Mouse (Mus musculus): ENCODE measurements around the gene Pid1. TPM values are rescaled to one million over a fixed set of nuclear protein-coding genes. Genes with fewer than 3 reads are reported as not detected.

The Pid1 gene
- polyA plus RNA-seq, 1 experiment from 2014 or later = 25.1 TPM

- H3K4me1 ChIP-seq (ENCODE audit: control insufficient read depth, low read depth, low read length) = no peaks in the 10 kb centered on the region
- 59% methylated on average over 2 of the region's 2 CpGs for WGBS (ENCODE audit: insufficient replicate concordance)
- no peak overlapping the region for H3K9ac ChIP-seq (ENCODE audit: low read depth, low read length)
- no peak for ATAC-seq (ENCODE audit: low read depth)
- no peaks in the 10 kb centered on the region for H3K9me3 ChIP-seq (replicated peaks; ENCODE audit: control insufficient read depth, low read length)
- H3K27me3 ChIP-seq (ENCODE audit: control insufficient read depth, insufficient read depth, low read depth, low read length) = no peaks in the 10 kb centered on the region
- H3K36me3 ChIP-seq (ENCODE audit: control insufficient read depth, insufficient read depth) = no peaks in the 10 kb centered on the region
- H3K4me3 ChIP-seq (ENCODE audit: low read depth, low read length) = no peak overlapping the region
- no peak overlapping the region for H3K4me2 ChIP-seq (ENCODE audit: low read depth, low read length)
- no peak overlapping the region for H3K27ac ChIP-seq (ENCODE audit: low read length)
Measured at GRCm38 (mm10) chr1:84102052-84102451, 261.9 kb downstream of the Pid1 start.

DNA sequence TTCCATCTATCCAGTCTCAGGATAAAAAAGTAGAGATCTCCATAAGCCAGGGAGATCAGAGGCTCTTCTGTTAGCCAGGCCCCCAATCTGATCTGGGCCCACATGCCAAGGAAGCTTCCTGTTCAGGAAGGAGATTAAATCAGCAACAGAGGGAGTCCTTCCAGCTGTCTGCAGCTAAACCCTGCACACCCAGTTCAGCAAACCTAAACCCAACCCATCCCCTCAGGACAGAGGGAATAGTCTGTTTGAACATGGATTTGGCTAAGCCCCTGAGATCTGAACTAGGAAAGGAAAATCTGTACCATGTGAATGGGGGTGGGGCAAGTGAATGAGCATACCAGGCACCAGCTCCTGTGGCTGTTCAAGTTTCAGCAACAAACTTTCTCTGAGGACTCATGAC is 266.6 kb downstream of the Pid1 start:
- Histone ChIP-seq H3K27ac (ENCODE audit: low read length) (no peak overlapping the region), H3K27me3 (ENCODE audit: control insufficient read depth, insufficient read depth, low read depth, low read length) (no peaks in the 10 kb centered on the region)
- no peak for ATAC-seq (ENCODE audit: low read depth)

DNA sequence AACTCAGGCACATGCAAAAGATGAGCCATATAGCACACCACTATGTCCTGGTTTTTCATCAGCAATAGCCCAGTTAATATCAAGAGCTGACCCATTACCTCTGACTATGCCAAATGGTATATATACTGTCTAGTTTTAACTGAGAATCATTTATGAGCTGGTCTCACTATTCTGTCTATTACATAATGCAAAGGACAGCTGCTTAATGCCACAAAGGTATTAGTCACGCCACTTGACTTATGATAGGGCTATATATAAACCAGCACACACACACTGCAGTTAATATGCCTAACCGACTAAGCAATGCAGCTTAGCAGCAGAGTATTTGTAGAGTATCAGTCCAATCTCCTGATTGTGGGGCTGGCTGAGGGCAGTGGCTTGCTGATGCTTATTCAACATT is 270.7 kb downstream of the Pid1 start:
- H3K4me2 ChIP-seq (ENCODE audit: low read depth, low read length) = no peak overlapping the region
- no peak for ATAC-seq (ENCODE audit: low read depth)
- WGBS (ENCODE audit: insufficient replicate concordance) = 50% methylated on average over 2 of the region's 2 CpGs

More for the DNA sequence above, 266.6 kb downstream of the Pid1 start:
- Histone ChIP-seq H3K9me3 (replicated peaks; ENCODE audit: control insufficient read depth, low read length) (no peaks in the 10 kb centered on the region), H3K36me3 (ENCODE audit: control insufficient read depth, insufficient read depth) (no peaks in the 10 kb centered on the region), H3K4me2 (ENCODE audit: low read depth, low read length) (no peak overlapping the region), H3K4me1 (ENCODE audit: control insufficient read depth, low read depth, low read length) (no peaks in the 10 kb centered on the region), H3K4me3 (ENCODE audit: low read depth, low read length) (no peak overlapping the region), H3K9ac (ENCODE audit: low read depth, low read length) (no peak overlapping the region)

DNA sequence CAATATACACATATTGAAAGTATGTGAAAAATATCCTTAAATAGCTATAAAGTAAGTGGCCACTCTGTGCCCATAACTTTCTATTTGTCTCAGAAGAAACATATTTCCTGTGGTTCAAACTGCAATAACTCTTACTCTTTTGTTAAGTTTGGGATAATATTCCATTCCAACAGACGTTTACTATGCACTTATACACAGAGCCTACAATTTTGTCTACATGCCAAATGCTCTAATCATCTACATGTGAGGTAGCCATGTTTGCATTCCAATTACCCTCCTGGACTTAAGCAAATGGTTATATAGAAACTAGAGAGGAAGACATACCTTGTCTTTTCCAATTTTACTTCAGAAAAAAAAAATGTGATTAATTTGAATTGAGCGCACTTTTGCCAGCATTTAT is 274.3 kb downstream of the Pid1 start:
- no peak for ATAC-seq (ENCODE audit: low read depth)
- H3K4me2 ChIP-seq (ENCODE audit: low read depth, low read length) = no peak overlapping the region
- H3K9me3 ChIP-seq (replicated peaks; ENCODE audit: control insufficient read depth, low read length) = no peaks in the 10 kb centered on the region
- WGBS (ENCODE audit: insufficient replicate concordance) = 60% methylated on average over 2 of the region's 2 CpGs
- H3K9ac ChIP-seq (ENCODE audit: low read depth, low read length) = no peak overlapping the region
- H3K27me3 ChIP-seq (ENCODE audit: control insufficient read depth, insufficient read depth, low read depth, low read length) = no peaks in the 10 kb centered on the region
- no peak overlapping the region for H3K4me3 ChIP-seq (ENCODE audit: low read depth, low read length)
- no peaks in the 10 kb centered on the region for H3K4me1 ChIP-seq (ENCODE audit: control insufficient read depth, low read depth, low read length)
- H3K36me3 ChIP-seq (ENCODE audit: control insufficient read depth, insufficient read depth) = no peaks in the 10 kb centered on the region
- no peak overlapping the region for H3K27ac ChIP-seq (ENCODE audit: low read length)

More for the DNA sequence above, 270.7 kb downstream of the Pid1 start:
- no peaks in the 10 kb centered on the region for H3K9me3 ChIP-seq (replicated peaks; ENCODE audit: control insufficient read depth, low read length)
- H3K4me1 ChIP-seq (ENCODE audit: control insufficient read depth, low read depth, low read length) = no peaks in the 10 kb centered on the region
- H3K36me3 ChIP-seq (ENCODE audit: control insufficient read depth, insufficient read depth) = no peaks in the 10 kb centered on the region
- no peak overlapping the region for H3K9ac ChIP-seq (ENCODE audit: low read depth, low read length)
- H3K27ac ChIP-seq (ENCODE audit: low read length) = no peak overlapping the region
- H3K4me3 ChIP-seq (ENCODE audit: low read depth, low read length) = no peak overlapping the region
- H3K27me3 ChIP-seq (ENCODE audit: control insufficient read depth, insufficient read depth, low read depth, low read length) = no peaks in the 10 kb centered on the region

GRCm38 (mm10) chr1:84087957-84088356 is 276.0 kb downstream of the Pid1 start:
- Histone ChIP-seq H3K4me3 (ENCODE audit: low read depth, low read length) (no peak overlapping the region), H3K4me2 (ENCODE audit: low read depth, low read length) (no peak overlapping the region), H3K27ac (ENCODE audit: low read length) (no peak overlapping the region), H3K9ac (ENCODE audit: low read depth, low read length) (no peak overlapping the region), H3K36me3 (ENCODE audit: control insufficient read depth, insufficient read depth) (no peaks in the 10 kb centered on the region), H3K4me1 (ENCODE audit: control insufficient read depth, low read depth, low read length) (no peaks in the 10 kb centered on the region), H3K9me3 (replicated peaks; ENCODE audit: control insufficient read depth, low read length) (no peaks in the 10 kb centered on the region), H3K27me3 (ENCODE audit: control insufficient read depth, insufficient read depth, low read depth, low read length) (no peaks in the 10 kb centered on the region)
- WGBS (ENCODE audit: insufficient replicate concordance) = 58% methylated on average over 2 of the region's 2 CpGs
- no peak for ATAC-seq (ENCODE audit: low read depth)

- Histone ChIP-seq H3K4me1 (ENCODE audit: control insufficient read depth, low read depth, low read length) (no peaks in the 10 kb centered on the region), H3K9me3 (replicated peaks; ENCODE audit: control insufficient read depth, low read length) (no peaks in the 10 kb centered on the region), H3K27ac (ENCODE audit: low read length) (no peak overlapping the region), H3K27me3 (ENCODE audit: control insufficient read depth, insufficient read depth, low read depth, low read length) (no peaks in the 10 kb centered on the region), H3K4me2 (ENCODE audit: low read depth, low read length) (no peak overlapping the region), H3K4me3 (ENCODE audit: low read depth, low read length) (no peak overlapping the region), H3K36me3 (ENCODE audit: control insufficient read depth, insufficient read depth) (no peaks in the 10 kb centered on the region), H3K9ac (ENCODE audit: low read depth, low read length) (no peak overlapping the region)
- 60% methylated on average over 6 of the region's 6 CpGs for WGBS (ENCODE audit: insufficient replicate concordance)
- no peak for ATAC-seq (ENCODE audit: low read depth)
Measured at GRCm38 (mm10) chr1:84087325-84087724, 276.7 kb downstream of the Pid1 start.

- H3K4me3 ChIP-seq (ENCODE audit: low read depth, low read length) = no peak overlapping the region
- no peak overlapping the region for H3K4me2 ChIP-seq (ENCODE audit: low read depth, low read length)
- no peak overlapping the region for H3K27ac ChIP-seq (ENCODE audit: low read length)
- WGBS (ENCODE audit: insufficient replicate concordance) = 27% methylated on average over 1 of the region's 1 CpGs
- no peaks in the 10 kb centered on the region for H3K9me3 ChIP-seq (replicated peaks; ENCODE audit: control insufficient read depth, low read length)
- no peaks in the 10 kb centered on the region for H3K4me1 ChIP-seq (ENCODE audit: control insufficient read depth, low read depth, low read length)
- H3K27me3 ChIP-seq (ENCODE audit: control insufficient read depth, insufficient read depth, low read depth, low read length) = no peaks in the 10 kb centered on the region
- no peaks in the 10 kb centered on the region for H3K36me3 ChIP-seq (ENCODE audit: control insufficient read depth, insufficient read depth)
- H3K9ac ChIP-seq (ENCODE audit: low read depth, low read length) = no peak overlapping the region
- no peak for ATAC-seq (ENCODE audit: low read depth)
Measured at GRCm38 (mm10) chr1:84086486-84086885, 277.5 kb downstream of the Pid1 start.

DNA sequence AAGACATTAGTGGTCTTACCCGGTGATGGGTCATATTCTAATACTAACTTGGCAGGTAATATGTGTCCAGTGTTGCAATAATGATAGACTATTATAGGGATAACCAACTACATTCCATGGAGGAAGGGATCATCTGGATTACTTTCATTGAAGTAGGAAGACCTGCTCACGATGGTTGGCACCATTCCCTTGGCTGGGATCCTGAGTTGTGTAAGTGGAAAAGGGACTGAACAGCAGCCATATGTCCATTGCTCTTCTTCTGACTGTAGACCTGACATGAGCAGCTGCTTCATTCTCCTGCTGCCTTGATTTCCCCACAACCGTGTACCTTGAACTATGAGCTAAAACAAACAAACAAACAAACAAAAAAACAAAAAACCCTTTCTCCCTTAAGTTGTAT is 278.6 kb downstream of the Pid1 start:
- Histone ChIP-seq H3K36me3 (ENCODE audit: control insufficient read depth, insufficient read depth) (no peaks in the 10 kb centered on the region), H3K9ac (ENCODE audit: low read depth, low read length) (no peak overlapping the region), H3K27me3 (ENCODE audit: control insufficient read depth, insufficient read depth, low read depth, low read length) (no peaks in the 10 kb centered on the region), H3K4me2 (ENCODE audit: low read depth, low read length) (no peak overlapping the region), H3K4me3 (ENCODE audit: low read depth, low read length) (no peak overlapping the region), H3K4me1 (ENCODE audit: control insufficient read depth, low read depth, low read length) (no peaks in the 10 kb centered on the region), H3K27ac (ENCODE audit: low read length) (no peak overlapping the region), H3K9me3 (replicated peaks; ENCODE audit: control insufficient read depth, low read length) (no peaks in the 10 kb centered on the region)
- WGBS (ENCODE audit: insufficient replicate concordance) = 66% methylated on average over 3 of the region's 3 CpGs
- ATAC-seq (ENCODE audit: low read depth) = no peak

DNA sequence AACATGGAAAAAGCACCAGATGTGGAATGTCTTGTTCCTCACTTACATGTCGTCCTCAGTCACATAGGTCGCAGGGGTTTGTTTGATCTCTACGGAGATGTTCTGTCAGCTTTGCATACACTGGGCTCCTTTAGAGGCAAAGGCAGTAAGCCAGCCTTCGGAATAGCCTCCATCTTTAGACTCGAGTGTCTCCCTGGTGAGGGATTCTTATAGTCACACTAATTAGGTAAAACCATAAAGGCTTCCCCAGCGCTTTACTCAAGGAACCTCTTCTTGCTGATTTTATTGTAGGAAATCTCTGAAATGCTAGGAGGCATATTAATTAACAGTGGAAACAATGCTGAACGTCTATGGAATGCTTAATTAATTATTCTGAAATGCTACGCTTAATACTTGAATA is 284.4 kb downstream of the Pid1 start:
- Histone ChIP-seq H3K4me3 (ENCODE audit: low read depth, low read length) (no peak overlapping the region), H3K9me3 (replicated peaks; ENCODE audit: control insufficient read depth, low read length) (no peaks in the 10 kb centered on the region), H3K4me1 (ENCODE audit: control insufficient read depth, low read depth, low read length) (no peaks in the 10 kb centered on the region), H3K27me3 (ENCODE audit: control insufficient read depth, insufficient read depth, low read depth, low read length) (no peaks in the 10 kb centered on the region), H3K36me3 (ENCODE audit: control insufficient read depth, insufficient read depth) (no peaks in the 10 kb centered on the region; the same call in 1 of the 2 replicates), H3K9ac (ENCODE audit: low read depth, low read length) (no peak overlapping the region), H3K4me2 (ENCODE audit: low read depth, low read length) (no peak overlapping the region), H3K27ac (ENCODE audit: low read length) (no peak overlapping the region)
- 67% methylated on average over 8 of the region's 8 CpGs for WGBS (ENCODE audit: insufficient replicate concordance)
- ATAC-seq (ENCODE audit: low read depth) = no peak

DNA sequence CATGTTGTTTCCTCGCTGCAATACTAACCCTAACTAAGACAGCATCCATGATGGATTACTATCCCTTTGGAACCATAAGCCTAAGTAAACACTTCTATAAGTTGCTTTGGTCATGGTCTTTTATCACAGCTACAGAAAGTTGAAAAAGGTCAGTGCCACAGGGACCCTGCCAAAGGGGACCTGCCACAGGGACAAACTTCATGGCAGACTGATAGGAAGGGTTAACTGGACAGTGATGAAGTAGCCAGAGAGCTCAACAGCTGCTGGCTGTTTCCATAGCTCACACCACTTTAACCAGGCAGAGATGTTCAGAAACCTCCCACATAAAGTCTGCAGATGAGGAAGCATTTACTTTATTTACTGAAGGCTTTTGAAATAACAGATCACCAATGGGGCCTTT is 287.0 kb downstream of the Pid1 start:
- WGBS (ENCODE audit: insufficient replicate concordance) = 63% methylated on average over 1 of the region's 1 CpGs
- no peak for ATAC-seq (ENCODE audit: low read depth)
- H3K36me3 ChIP-seq (ENCODE audit: control insufficient read depth, insufficient read depth) = no peaks in the 10 kb centered on the region; the same call in 1 of the 2 replicates
- H3K9ac ChIP-seq (ENCODE audit: low read depth, low read length) = no peak overlapping the region
- no peaks in the 10 kb centered on the region for H3K4me1 ChIP-seq (ENCODE audit: control insufficient read depth, low read depth, low read length)
- no peaks in the 10 kb centered on the region for H3K9me3 ChIP-seq (replicated peaks; ENCODE audit: control insufficient read depth, low read length)
- no peak overlapping the region for H3K4me2 ChIP-seq (ENCODE audit: low read depth, low read length)
- no peak overlapping the region for H3K27ac ChIP-seq (ENCODE audit: low read length)
- no peak overlapping the region for H3K4me3 ChIP-seq (ENCODE audit: low read depth, low read length)
- no peaks in the 10 kb centered on the region for H3K27me3 ChIP-seq (ENCODE audit: control insufficient read depth, insufficient read depth, low read depth, low read length)

Measured in liver, embryonic 16.5 days (tissue).